Mouse (Mus musculus) olfactory bulb, adult 2 months (tissue): ENCODE measurements around the gene Cep63. TPM values are rescaled to one million over a fixed set of nuclear protein-coding genes. Genes with fewer than 3 reads are reported as not detected.
A peak's percentile ranks its signal among the peaks of the same experiment; 100 is the strongest.

Experiments
- H3K27ac ChIP-seq: fragments of 200-500 bp; 2 replicates; pipeline ENCODE4 v1.5.1; 2012; ENCODE audit warnings: low read depth, low read length; ENCODE audit not compliant: insufficient read depth
- H3K4me1 ChIP-seq: fragments of 200-500 bp; 2 replicates; pipeline ENCODE4 v1.6.1; 2012; ENCODE audit warnings: low read length; ENCODE audit not compliant: control insufficient read depth, insufficient read depth
- H3K4me3 ChIP-seq: fragments of 200-500 bp; 2 replicates; pipeline ENCODE4 v1.5.1; 2012; ENCODE audit warnings: mild to moderate bottlenecking, low read depth, low read length, moderate library complexity; ENCODE audit not compliant: insufficient read depth
- CTCF ChIP-seq: fragments of 200-500 bp; IDR thresholded peaks from 2 replicates; pipeline ENCODE4 v1.5.1; 2012; ENCODE audit warnings: low read depth, mild to moderate bottlenecking, low read length, moderate library complexity; ENCODE audit not compliant: insufficient read depth
- POLR2A ChIP-seq: fragments of 200-500 bp; IDR thresholded peaks from 2 replicates; pipeline ENCODE4 v1.6.1; 2012; ENCODE audit warnings: mild to moderate bottlenecking, low read depth, low read length, moderate library complexity; ENCODE audit not compliant: insufficient read depth
- WGBS: fragments of 180-500 bp; shearing (Covaris S2); methylation state at CpG from one replicate; pipeline ENCODE4 v1.1.7; 2018; 5-methylcytosine and 5-hydroxymethylcytosine counted together
- polyA plus RNA-seq: library from polyadenylated mRNA; stranded (reverse); fragments of >200 nt; gene quantifications from 2 replicates; pipeline ENCODE4 v1.2.4, GENCODE M21; 2012; ENCODE audit warnings: low replicate concordance; ENCODE audit not compliant: missing spikeins, insufficient read depth, insufficient read length

The Cep63 gene
- polyA plus RNA-seq, 1 experiment: not detected

GRCm38 (mm10) chr9:102634453-102634852 is 8.1 kb upstream of the Cep63 start:
- TF ChIP-seq POLR2A (no peak), CTCF (no peak)
- Histone ChIP-seq H3K4me1 (peaks cover 5% of the 10 kb centered on the region; the same call in 1 of the 2 replicates), H3K27ac (no peak overlapping the region), H3K4me3 (no peak overlapping the region)
- WGBS: 90% methylated on average over 8 of the region's 8 CpGs

- WGBS: 35% methylated on average over 1 of the region's 1 CpGs
- peaks cover 4% of the 10 kb centered on the region; the same call in 1 of the 2 replicates for H3K4me1 ChIP-seq
- no peak for TF ChIP-seq POLR2A
- no peak for TF ChIP-seq CTCF
- no peak overlapping the region for H3K4me3 ChIP-seq
- H3K27ac ChIP-seq: no peak overlapping the region
Observed at GRCm38 (mm10) chr9:102632923-102633537, 6.7 kb upstream of the Cep63 start.

GRCm38 (mm10) chr9:102632173-102632572 is 5.8 kb upstream of the Cep63 start:
- TF ChIP-seq CTCF (no peak), POLR2A (no peak)
- Histone ChIP-seq H3K27ac (no peak overlapping the region), H3K4me1 (no peaks in the 10 kb centered on the region), H3K4me3 (no peak overlapping the region)
- 75% methylated on average over 4 of the region's 4 CpGs for WGBS

- no peak for TF ChIP-seq POLR2A
- no peak for TF ChIP-seq CTCF
- WGBS: 82% methylated on average over 2 of the region's 2 CpGs
Observed at GRCm38 (mm10) chr9:102631589-102632147, 5.3 kb upstream of the Cep63 start.

GRCm38 (mm10) chr9:102629052-102629451 is 2.7 kb upstream of the Cep63 start:
- H3K4me3 ChIP-seq: no peak overlapping the region
- WGBS: 80% methylated on average over 7 of the region's 7 CpGs
- no peak overlapping the region for H3K27ac ChIP-seq
- peaks cover 3% of the 10 kb centered on the region; the same call in 1 of the 2 replicates for H3K4me1 ChIP-seq
- TF ChIP-seq CTCF (no peak), POLR2A (no peak)

More at GRCm38 (mm10) chr9:102631589-102632147, 5.3 kb upstream of the Cep63 start:
- no peak overlapping the region for H3K27ac ChIP-seq
- H3K4me3 ChIP-seq: no peak overlapping the region
- no peaks in the 10 kb centered on the region for H3K4me1 ChIP-seq

GRCm38 (mm10) chr9:102627442-102627841 is 1.1 kb upstream of the Cep63 start:
- no peak overlapping the region for H3K27ac ChIP-seq
- 73% methylated on average over 7 of the region's 7 CpGs for WGBS
- peak overlapping the region; percentile 92; the same call in 1 of the 2 replicates for H3K4me3 ChIP-seq
- peaks cover 3% of the 10 kb centered on the region; the same call in 1 of the 2 replicates for H3K4me1 ChIP-seq
- TF ChIP-seq POLR2A: no peak
- no peak for TF ChIP-seq CTCF

- peak overlapping the region; percentile 92 for H3K4me3 ChIP-seq
- H3K27ac ChIP-seq: peak overlapping the region; percentile 76
- H3K4me1 ChIP-seq: peaks cover 3% of the 10 kb centered on the region; the same call in 1 of the 2 replicates
- 0% methylated on average over 9 of the region's 9 CpGs for WGBS
- TF ChIP-seq POLR2A (no peak), CTCF (no peak)
Observed at GRCm38 (mm10) chr9:102626839-102627225, 498 bp upstream of the Cep63 start.

- no peak for TF ChIP-seq CTCF
- WGBS: 2% methylated on average over 26 of the region's 27 CpGs
- Histone ChIP-seq H3K27ac (peak overlapping the region; percentile 78), H3K4me3 (peak overlapping the region; percentile 92), H3K4me1 (peaks cover 3% of the 10 kb centered on the region; the same call in 1 of the 2 replicates)
Observed at GRCm38 (mm10) chr9:102625401-102625982, 842 bp downstream of the Cep63 start.

- H3K4me3 ChIP-seq: no peak overlapping the region
- H3K4me1 ChIP-seq: peaks cover 3% of the 10 kb centered on the region; the same call in 1 of the 2 replicates
- no peak for TF ChIP-seq POLR2A
- no peak for TF ChIP-seq CTCF
- H3K27ac ChIP-seq: no peak overlapping the region
- 85% methylated on average over 7 of the region's 7 CpGs for WGBS
Observed at GRCm38 (mm10) chr9:102623581-102623980, 2.8 kb downstream of the Cep63 start.

- TF ChIP-seq POLR2A (no peak), CTCF (no peak)
- Histone ChIP-seq H3K27ac (no peak overlapping the region), H3K4me1 (peaks cover 3% of the 10 kb centered on the region; the same call in 1 of the 2 replicates), H3K4me3 (no peak overlapping the region)
- 85% methylated on average over 6 of the region's 6 CpGs for WGBS
Observed at GRCm38 (mm10) chr9:102622876-102623275, 3.5 kb downstream of the Cep63 start.
